In genomic region chr5:130977999-130978398, GRCm38 (mm10) we compare ENCODE assay signal across 32 mouse cellular contexts.
DNase-seq lines count a peak whose midpoint lies in the region; ATAC-seq and TF ChIP-seq lines count a peak whose summit lies in the region.
"Had no signal": no experiment of that assay in that cellular context is flagged by ENCODE, and none has a peak within 500 bp of the region (broad histone marks: within the 10 kb centered on the region; RNA-seq: fewer than 3 reads in every experiment).

No protein-coding gene starts in this region.

- H3K4me1 ChIP-seq in E14TG2a.4 (replicated peaks; ENCODE audit: low read depth, low read length): no peaks in the 10 kb centered on the region
- H3K4me1 ChIP-seq in neural tube, embryonic 15.5 days: no peaks in the 10 kb centered on the region
- H3K4me1 ChIP-seq: embryonic facial prominence, embryonic 13.5 days; forebrain, embryonic 13.5 days; hindbrain, embryonic 12.5 days; intestine, embryonic 15.5 days; limb, embryonic 10.5 days; limb, embryonic 15.5 days; midbrain, embryonic 13.5 days; stomach, embryonic 15.5 days had no signal

- H3K27me3 ChIP-seq in E14TG2a.4 (ENCODE audit: insufficient read depth, low read length): 0 out of 2 replicates have a peak, but pooled peaks cover 2% of the 10 kb centered on the region
- no peaks in the 10 kb centered on the region for H3K27me3 ChIP-seq in neural tube, embryonic 15.5 days (replicated peaks)
- H3K27me3 ChIP-seq: embryonic facial prominence, embryonic 13.5 days; forebrain, embryonic 13.5 days; hindbrain, embryonic 12.5 days; intestine, embryonic 15.5 days; limb, embryonic 15.5 days; midbrain, embryonic 13.5 days; stomach, embryonic 15.5 days had no signal

- no peak overlapping the region for H3K4me2 ChIP-seq in neural tube, embryonic 15.5 days
- H3K4me2 ChIP-seq: embryonic facial prominence, embryonic 13.5 days; forebrain, embryonic 13.5 days; heart, embryonic 11.5 days; hindbrain, embryonic 12.5 days; intestine, embryonic 15.5 days; limb, embryonic 15.5 days; midbrain, embryonic 13.5 days; stomach, embryonic 15.5 days had no signal

- H3K4me3 ChIP-seq in layer of hippocampus, adult 2 months: no peak overlapping the region
- no peak overlapping the region for H3K4me3 ChIP-seq in E14TG2a.4 (replicated peaks; ENCODE audit: low read length)
- no peak overlapping the region for H3K4me3 ChIP-seq in neural tube, embryonic 15.5 days (replicated peaks)
- H3K4me3 ChIP-seq: embryonic facial prominence, embryonic 13.5 days; erythroblast, embryonic 14.5 days; forebrain, embryonic 13.5 days; hindbrain, embryonic 12.5 days; intestine, embryonic 15.5 days; limb, embryonic 10.5 days; limb, embryonic 15.5 days; midbrain, embryonic 13.5 days; stomach, embryonic 15.5 days had no signal

- peak; percentile 53 for TF ChIP-seq CTCF in layer of hippocampus, adult 2 months (conservative IDR thresholded peaks at IDR 0.05)
- TF ChIP-seq CTCF in E14TG2a.4 (conservative IDR thresholded peaks at IDR 0.05; ENCODE audit: low read length): peak; percentile 84

- H3K9ac ChIP-seq in neural tube, embryonic 15.5 days (replicated peaks): no peak overlapping the region
- H3K9ac ChIP-seq: embryonic facial prominence, embryonic 13.5 days; forebrain, embryonic 13.5 days; hindbrain, embryonic 12.5 days; intestine, embryonic 15.5 days; limb, embryonic 15.5 days; midbrain, embryonic 13.5 days; stomach, embryonic 15.5 days had no signal

- no peaks in the 10 kb centered on the region for H3K9me3 ChIP-seq in E14TG2a.4 (ENCODE audit: low read length)
- no peaks in the 10 kb centered on the region for H3K9me3 ChIP-seq in neural tube, embryonic 15.5 days (replicated peaks)
- H3K9me3 ChIP-seq: embryonic facial prominence, embryonic 13.5 days; hindbrain, embryonic 12.5 days; intestine, embryonic 15.5 days; limb, embryonic 10.5 days; limb, embryonic 15.5 days; midbrain, embryonic 13.5 days; stomach, embryonic 15.5 days had no signal

- no peak for DNase-seq in layer of hippocampus, adult 2 months (ENCODE audit: low spot score in 2 of 2)
- no peak for DNase-seq in layer of hippocampus, postnatal 36 days
- peak; percentile 48 for DNase-seq in ES-CJ7 (ENCODE audit: low read depth, low spot score)
- peak; percentile 7 for DNase-seq in WW6 (ENCODE audit: low read depth, low spot score)
- DNase-seq: adrenal gland, postnatal 10 days; B cell, adult 2 months; cerebellum, adult 11 months; cerebellum, adult 9-11 months; gastrocnemius, postnatal 36 days; heart, postnatal 36 days; kidney, adult 2 months; kidney, postnatal 4 days; lung, postnatal 10 days; right cerebral cortex, postnatal 25 days; thymus, adult 18-20 months; thymus, postnatal 25 days had no signal

- H3K36me3 ChIP-seq in E14TG2a.4 (ENCODE audit: insufficient read depth, low read length): no peaks in the 10 kb centered on the region
- H3K36me3 ChIP-seq in neural tube, embryonic 15.5 days: no peaks in the 10 kb centered on the region
- H3K36me3 ChIP-seq: embryonic facial prominence, embryonic 13.5 days; hindbrain, embryonic 12.5 days; intestine, embryonic 15.5 days; limb, embryonic 10.5 days; limb, embryonic 15.5 days; midbrain, embryonic 13.5 days; stomach, embryonic 15.5 days had no signal

- ATAC-seq in neural tube, embryonic 15.5 days (ENCODE audit: low FRiP score): no peak
- ATAC-seq in erythroid progenitor cell, adult 5-6 weeks (replicated peaks; ENCODE audit: low FRiP score, poor library complexity, severe bottlenecking): no peak
- ATAC-seq: forebrain, embryonic 13.5 days; hindbrain, postnatal 0 days; intestine, embryonic 15.5 days; midbrain, embryonic 13.5 days had no signal

- 97% methylated on average over 3 of the region's 3 CpGs for WGBS in neural tube, embryonic 15.5 days

- no peak overlapping the region for H3K27ac ChIP-seq in layer of hippocampus, adult 2 months
- H3K27ac ChIP-seq in neural tube, embryonic 15.5 days (replicated peaks): no peak overlapping the region
- H3K27ac ChIP-seq: embryonic facial prominence, embryonic 13.5 days; forebrain, embryonic 13.5 days; hindbrain, embryonic 12.5 days; hindbrain, postnatal 0 days; intestine, embryonic 15.5 days; kidney, postnatal 0 days; limb, embryonic 10.5 days; limb, embryonic 15.5 days; macrophage; midbrain, embryonic 13.5 days; stomach, embryonic 15.5 days had no signal

Comparison
In these comparisons a context has a peak if more than half of its experiments do, and no peak if none do; other contexts are left out.
1. DNase-seq: peak in ES-CJ7 (single experiment) and WW6 (single experiment); none in layer of hippocampus, adult 2 months (0 of 2) and layer of hippocampus, postnatal 36 days (0 of 2).